Mouse (Mus musculus) forebrain, embryonic 14.5 days (tissue): ENCODE measurements around the gene Syde2. TPM values are rescaled to one million over a fixed set of nuclear protein-coding genes. Genes with fewer than 3 reads are reported as not detected.

ENCODE experiments used
- ATAC-seq: fragments of 200-750 bp; cut with Nextera tagmentation; 2 replicates; pipeline ENCODE4 v1.8.0; 2017; ENCODE audit warnings: mild to moderate bottlenecking, moderate library complexity
- DNase-seq: peaks from one replicate; pipeline ENCODE4 v3.0.0-alpha.2; 2015; ENCODE audit warnings: low spot score
- H3K27ac ChIP-seq: fragments of 300-500 bp; sonication (generic); 2 replicates; pipeline ENCODE4 v1.5.1; 2014; ENCODE audit warnings: low read depth, mild to moderate bottlenecking, control low read depth, low read length, moderate library complexity
- H3K27me3 ChIP-seq: fragments of 300-500 bp; sonication (generic); replicated peaks from 2 replicates; pipeline ENCODE4 v1.6.1; 2014; ENCODE audit warnings: low read length, control low read depth, mixed read lengths; ENCODE audit not compliant: control insufficient read depth, insufficient read depth
- H3K36me3 ChIP-seq: fragments of 300-500 bp; sonication (generic); 2 replicates; pipeline ENCODE4 v1.6.1; 2014; ENCODE audit warnings: low read length, control low read depth; ENCODE audit not compliant: control insufficient read depth, insufficient read depth
- H3K4me1 ChIP-seq: fragments of 300-500 bp; sonication (generic); 2 replicates; pipeline ENCODE4 v1.6.1; 2014; ENCODE audit warnings: antibody characterized with exemption, low read length, control low read depth; ENCODE audit not compliant: control insufficient read depth, insufficient read depth
- H3K4me2 ChIP-seq: fragments of 300-500 bp; sonication (generic); 2 replicates; pipeline ENCODE4 v1.6.1; 2014; ENCODE audit warnings: mild to moderate bottlenecking, control low read depth, low read length
- H3K4me3 ChIP-seq: fragments of 300-500 bp; sonication (generic); 2 replicates; pipeline ENCODE4 v1.5.1; 2014; ENCODE audit warnings: low read depth, low read length, control low read depth
- H3K9ac ChIP-seq: fragments of 300-500 bp; sonication (generic); 2 replicates; pipeline ENCODE4 v1.6.1; 2014; ENCODE audit warnings: mild to moderate bottlenecking, low read length, control low read depth, moderate library complexity
- H3K9me3 ChIP-seq: fragments of 300-500 bp; sonication (generic); replicated peaks from 2 replicates; pipeline ENCODE4 v1.6.1; 2016; ENCODE audit warnings: low read length, control low read depth, mixed read lengths; ENCODE audit not compliant: control insufficient read depth
- WGBS: fragments of 180-500 bp; shearing (Covaris S2); extraction: QIAGEN DNeasy Blood & Tissue Kit; methylation state at CpG from one replicate; pipeline ENCODE4 v1.1.7; 2014; 5-methylcytosine and 5-hydroxymethylcytosine counted together
- polyA plus RNA-seq: library from polyadenylated mRNA; unstranded; fragments of >200 nt; fragmentation: Nextera tagmentation; extraction: Ambion mirVana; gene quantifications from 2 replicates; pipeline ENCODE4 v1.2.1, GENCODE M21; 2014

Gene Syde2
- 0.52 and 0.67 TPM in 2 replicates for polyA plus RNA-seq

DNA sequence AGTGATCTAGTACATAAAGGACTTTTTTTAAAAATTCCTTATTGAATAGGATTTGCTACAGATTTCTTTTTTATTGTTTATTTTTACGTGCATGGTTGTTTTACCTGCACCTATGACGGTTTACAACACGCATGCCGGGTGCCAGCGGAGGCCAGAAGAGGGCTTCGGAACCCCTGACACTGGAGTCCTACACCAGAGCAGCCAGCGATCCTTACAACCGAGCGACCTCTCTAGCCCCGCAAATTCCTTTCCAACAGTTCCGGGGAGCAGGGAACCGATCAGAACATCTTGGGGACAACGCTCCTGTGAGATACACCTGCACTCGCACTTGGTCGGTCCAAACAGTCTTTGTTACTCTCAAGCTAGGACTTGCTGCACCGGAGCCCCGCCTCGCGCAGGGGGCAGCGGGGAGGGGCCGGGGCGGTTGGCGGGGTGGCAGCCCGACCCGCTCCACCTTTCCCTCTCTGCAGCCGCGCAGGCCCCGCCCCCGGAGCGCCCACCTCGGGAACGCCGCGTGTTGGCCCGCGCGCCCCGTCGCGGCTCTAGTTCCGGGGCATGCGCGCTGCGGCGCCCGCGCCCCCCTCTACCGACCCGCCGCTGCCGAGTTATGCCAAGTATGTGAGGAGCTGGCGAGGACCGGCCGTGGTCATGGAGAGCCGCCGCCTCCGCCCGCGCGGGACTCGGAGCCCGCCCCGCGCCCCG lies at the start of gene Syde2:
TSS of gene Syde2 (plus strand) at position 603 of the 702 bp plus-strand sequence.
- peak within 1 kb of the TSS; percentile 33; the same call in 1 of the 2 replicates for H3K27ac ChIP-seq
- under 1% methylated on average over 58 of the region's 65 CpGs for WGBS
- no peaks in the 10 kb centered on the region for H3K9me3 ChIP-seq
- peak within 1 kb of the TSS; percentile 63 for H3K4me3 ChIP-seq
- DNase-seq: peak; percentile 83
- H3K4me1 ChIP-seq: peaks cover 4% of the 10 kb centered on the region
- H3K4me2 ChIP-seq: peak within 1 kb of the TSS; percentile 77
- peaks cover 10% of the 10 kb centered on the region; the same call in 1 of the 2 replicates for H3K27me3 ChIP-seq
- peak within 1 kb of the TSS; percentile 70 for H3K9ac ChIP-seq
- H3K36me3 ChIP-seq: no peaks in the 10 kb centered on the region
- peak; percentile 89 for ATAC-seq

DNA sequence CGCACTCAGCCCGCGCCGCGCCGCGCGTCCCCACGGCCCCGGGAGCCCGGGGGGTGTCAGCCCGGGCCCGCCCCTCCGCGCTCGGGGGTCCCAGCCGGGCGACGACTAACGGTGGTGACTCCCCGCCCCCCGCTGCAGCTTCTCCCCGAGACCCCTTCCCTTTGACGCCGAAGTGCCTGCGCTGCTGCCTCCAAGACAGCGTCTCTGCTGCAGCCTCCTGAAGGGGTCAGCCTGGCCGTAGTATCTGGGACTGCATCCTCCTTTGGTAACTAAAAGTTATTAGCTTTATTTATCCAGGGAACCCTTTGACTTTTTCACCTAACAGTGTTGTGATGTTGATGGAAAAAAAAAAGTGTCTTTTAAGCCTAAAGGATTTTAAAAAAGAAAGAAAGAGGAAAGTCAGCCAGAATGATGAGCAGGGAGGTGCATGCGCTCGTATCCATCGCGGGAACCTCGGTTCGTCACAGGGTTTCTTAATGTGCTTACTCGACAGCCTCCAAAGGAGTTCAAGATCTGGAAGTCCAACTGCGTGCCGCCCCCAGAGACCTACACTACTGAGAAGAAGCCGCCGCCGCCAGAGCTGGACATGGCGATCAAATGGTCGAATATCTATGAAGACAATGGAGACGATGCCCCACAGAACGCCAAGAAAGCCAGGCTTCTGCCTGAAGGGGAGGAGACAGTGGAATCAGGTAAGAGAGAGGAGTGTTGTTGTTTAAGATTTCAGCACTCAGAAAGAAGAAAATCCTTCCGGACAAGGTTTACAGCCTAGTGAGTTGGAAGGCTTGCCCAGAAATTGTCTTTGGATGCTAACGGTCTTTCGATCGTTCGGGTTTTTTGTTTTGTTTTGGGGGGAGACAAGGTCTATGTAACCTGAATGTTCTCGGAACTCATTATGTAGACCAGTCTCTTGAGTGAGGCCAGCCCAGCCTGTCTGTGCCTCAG lies 49.0 kb upstream of the Syde2 start:
- Histone ChIP-seq H3K9me3 (no peaks in the 10 kb centered on the region), H3K9ac (peak overlapping the region; percentile 93), H3K36me3 (peaks cover 37% of the 10 kb centered on the region), H3K27me3 (no peaks in the 10 kb centered on the region), H3K27ac (peak overlapping the region; percentile 58; the same call in 1 of the 2 replicates), H3K4me1 (peaks cover 10% of the 10 kb centered on the region), H3K4me2 (peak overlapping the region; percentile 67), H3K4me3 (peak overlapping the region; percentile 98)
- WGBS: 25% methylated on average over 40 of the region's 50 CpGs
- DNase-seq: peak; percentile 25
- peak; percentile 25; the same call in 1 of the 2 replicates for ATAC-seq

DNA sequence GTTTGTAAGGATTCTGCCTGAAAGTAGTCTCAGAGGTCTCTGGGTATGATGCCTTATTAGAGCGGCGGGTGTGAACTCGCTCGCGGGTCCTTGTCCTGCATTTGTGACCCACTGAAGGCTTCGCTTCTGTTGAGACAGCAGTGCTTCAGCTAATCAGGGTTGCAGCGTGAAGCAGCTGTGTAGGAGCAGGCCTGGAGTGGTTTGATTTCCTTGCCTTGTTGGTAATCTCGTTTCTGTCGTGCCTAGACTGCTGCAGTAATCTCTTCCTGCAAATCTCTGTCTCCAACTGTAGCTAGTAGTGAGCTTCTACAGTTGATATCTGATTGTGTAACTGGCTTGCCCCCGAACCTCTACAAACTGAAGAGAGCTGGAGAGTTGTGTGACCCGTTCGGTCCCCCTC lies 48.3 kb upstream of the Syde2 start:
- Histone ChIP-seq H3K4me3 (peak overlapping the region; percentile 98; the same call in 1 of the 2 replicates), H3K27me3 (no peaks in the 10 kb centered on the region), H3K4me1 (peaks cover 10% of the 10 kb centered on the region), H3K9me3 (no peaks in the 10 kb centered on the region), H3K4me2 (peak overlapping the region; percentile 67), H3K27ac (no peak overlapping the region), H3K9ac (peak overlapping the region; percentile 93; the same call in 1 of the 2 replicates), H3K36me3 (peaks cover 42% of the 10 kb centered on the region)
- WGBS: 86% methylated on average over 12 of the region's 12 CpGs
- no peak for ATAC-seq
- no peak for DNase-seq

DNA sequence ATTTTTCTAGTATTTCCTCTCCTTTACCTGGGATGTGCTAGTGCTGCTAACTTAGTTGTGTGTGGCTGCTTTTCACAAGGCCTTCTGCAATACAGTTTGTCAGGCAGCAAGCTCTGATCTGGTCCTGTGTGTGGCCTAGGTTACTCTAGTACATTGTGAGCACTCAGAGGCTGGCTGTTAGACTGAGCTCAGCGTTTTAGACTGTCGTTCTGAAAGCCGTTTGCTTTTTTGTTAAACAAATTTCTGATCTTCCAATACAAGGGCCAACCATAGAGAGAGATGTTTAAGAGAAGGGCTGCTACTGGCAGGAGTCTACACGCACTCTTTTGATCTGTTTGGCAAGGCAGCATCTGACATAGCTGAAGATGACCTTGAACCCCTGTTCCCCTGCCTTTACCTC lies 47.7 kb upstream of the Syde2 start:
- Histone ChIP-seq H3K4me2 (no peak overlapping the region), H3K36me3 (peaks cover 45% of the 10 kb centered on the region), H3K27ac (no peak overlapping the region), H3K27me3 (no peaks in the 10 kb centered on the region), H3K9ac (no peak overlapping the region), H3K4me1 (peaks cover 10% of the 10 kb centered on the region), H3K9me3 (no peaks in the 10 kb centered on the region), H3K4me3 (no peak overlapping the region)
- 83% methylated on average over 4 of the region's 4 CpGs for WGBS
- no peak for DNase-seq
- no peak for ATAC-seq

DNA sequence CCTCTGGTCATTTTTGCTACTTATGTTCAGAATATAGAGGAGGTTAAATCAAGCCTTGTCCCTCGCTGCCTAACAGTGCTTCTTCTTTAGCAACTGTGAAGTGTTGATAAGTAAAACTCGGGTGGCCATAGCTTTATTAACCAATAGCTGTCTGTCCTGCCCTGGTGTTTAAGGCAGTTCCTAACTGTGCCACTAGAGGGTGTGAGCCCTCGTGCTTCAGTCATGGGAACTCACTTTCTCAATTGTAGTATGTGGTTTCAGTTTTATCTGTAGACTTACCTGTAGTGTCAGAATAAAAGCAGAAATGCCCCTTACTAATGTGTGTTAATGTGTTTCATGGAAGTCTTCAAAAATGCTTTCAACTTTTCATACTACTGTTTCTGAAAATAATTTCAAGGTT lies 45.7 kb upstream of the Syde2 start:
- Histone ChIP-seq H3K36me3 (peaks cover 49% of the 10 kb centered on the region), H3K4me1 (peaks cover 10% of the 10 kb centered on the region), H3K4me2 (no peak overlapping the region), H3K4me3 (no peak overlapping the region), H3K27ac (no peak overlapping the region), H3K27me3 (no peaks in the 10 kb centered on the region), H3K9ac (no peak overlapping the region), H3K9me3 (no peaks in the 10 kb centered on the region)
- 16% methylated on average over 3 of the region's 3 CpGs for WGBS
- DNase-seq (peak; percentile 71), ATAC-seq (no peak)

DNA sequence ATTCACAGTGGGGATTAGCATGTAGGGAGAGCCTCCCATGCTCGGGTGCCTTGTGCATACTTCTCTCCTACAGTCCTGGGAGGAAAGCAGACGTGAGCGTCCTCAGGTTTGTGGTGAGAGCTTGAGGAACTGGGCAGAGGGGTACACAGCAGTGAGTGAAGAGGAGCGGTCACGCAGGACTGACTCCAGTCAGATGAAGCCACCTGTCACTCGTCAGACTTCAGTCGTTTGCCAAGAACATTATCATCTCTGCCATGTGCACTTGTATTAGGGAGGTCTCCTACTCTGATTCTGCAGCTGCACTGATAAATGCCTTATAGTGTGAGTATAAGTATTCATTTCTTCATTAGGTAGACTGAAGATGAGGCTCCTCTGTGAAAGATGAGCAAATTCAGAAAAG lies 43.3 kb upstream of the Syde2 start:
- no peak for DNase-seq
- WGBS: 88% methylated on average over 7 of the region's 7 CpGs

DNA sequence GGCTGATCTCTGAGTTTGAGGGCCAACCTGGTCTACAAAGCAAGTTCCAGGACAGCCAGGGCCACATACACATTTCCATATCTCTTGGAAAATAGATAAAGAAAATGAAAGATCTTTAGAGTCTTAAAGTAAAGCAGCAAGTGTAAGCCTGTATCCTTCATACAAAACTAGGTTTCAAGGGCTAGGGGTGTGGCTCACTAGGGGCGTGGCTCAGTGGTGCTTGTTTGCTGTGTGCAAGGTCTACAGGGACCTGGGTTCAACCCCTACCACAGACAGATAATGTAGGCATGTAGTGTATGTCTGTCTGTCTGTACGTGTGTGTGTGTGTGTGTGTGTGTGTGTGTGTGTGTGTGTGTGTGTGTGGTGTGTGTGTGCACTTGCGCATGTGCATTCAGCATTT lies 41.8 kb upstream of the Syde2 start:
- H3K36me3 ChIP-seq: peaks cover 34% of the 10 kb centered on the region
- no peaks in the 10 kb centered on the region for H3K27me3 ChIP-seq
- H3K4me3 ChIP-seq: no peak overlapping the region
- no peak overlapping the region for H3K4me2 ChIP-seq
- no peaks in the 10 kb centered on the region for H3K4me1 ChIP-seq
- DNase-seq: no peak
- H3K9me3 ChIP-seq: no peaks in the 10 kb centered on the region
- WGBS: 91% methylated on average over 3 of the region's 3 CpGs
- H3K27ac ChIP-seq: no peak overlapping the region
- ATAC-seq: no peak
- H3K9ac ChIP-seq: no peak overlapping the region

More for the DNA sequence above, 43.3 kb upstream of the Syde2 start:
- Histone ChIP-seq H3K4me1 (peaks cover 3% of the 10 kb centered on the region), H3K9me3 (no peaks in the 10 kb centered on the region), H3K36me3 (peaks cover 46% of the 10 kb centered on the region), H3K27ac (no peak overlapping the region), H3K9ac (no peak overlapping the region), H3K4me3 (no peak overlapping the region), H3K27me3 (no peaks in the 10 kb centered on the region), H3K4me2 (no peak overlapping the region)
- ATAC-seq: no peak

DNA sequence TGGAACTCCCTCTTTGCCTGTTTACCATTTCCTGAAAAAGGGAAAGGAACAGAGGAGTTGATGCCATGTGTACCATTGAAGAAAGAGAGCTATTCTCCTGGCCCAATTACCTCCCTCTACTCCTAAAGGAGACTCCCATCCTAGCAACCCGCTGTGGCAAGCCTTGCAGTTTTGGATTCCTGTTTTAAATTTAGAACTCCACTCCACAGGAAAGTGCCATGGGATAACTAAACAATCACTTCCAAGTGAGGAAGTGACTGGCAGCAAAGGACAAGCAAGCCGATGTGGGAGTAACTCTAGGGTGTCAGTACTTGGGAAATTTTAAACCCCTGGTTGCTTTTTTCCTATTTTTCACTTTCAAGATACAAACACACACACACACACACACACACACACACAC lies 41.0 kb upstream of the Syde2 start:
- Histone ChIP-seq H3K9ac (no peak overlapping the region), H3K36me3 (peaks cover 26% of the 10 kb centered on the region), H3K9me3 (no peaks in the 10 kb centered on the region), H3K27ac (no peak overlapping the region), H3K4me1 (no peaks in the 10 kb centered on the region), H3K4me3 (no peak overlapping the region), H3K27me3 (no peaks in the 10 kb centered on the region), H3K4me2 (no peak overlapping the region)
- 59% methylated on average over 2 of the region's 2 CpGs for WGBS
- ATAC-seq (no peak), DNase-seq (no peak)
